Mouse (Mus musculus): ENCODE data around the gene Tgfbr1. TPM values are rescaled to one million over a fixed set of nuclear protein-coding genes. Genes with fewer than 3 reads are reported as not detected.

Tgfbr1 gene
- polyA plus RNA-seq, 1 experiment from 2014 or later, result 48.6 TPM

DNA sequence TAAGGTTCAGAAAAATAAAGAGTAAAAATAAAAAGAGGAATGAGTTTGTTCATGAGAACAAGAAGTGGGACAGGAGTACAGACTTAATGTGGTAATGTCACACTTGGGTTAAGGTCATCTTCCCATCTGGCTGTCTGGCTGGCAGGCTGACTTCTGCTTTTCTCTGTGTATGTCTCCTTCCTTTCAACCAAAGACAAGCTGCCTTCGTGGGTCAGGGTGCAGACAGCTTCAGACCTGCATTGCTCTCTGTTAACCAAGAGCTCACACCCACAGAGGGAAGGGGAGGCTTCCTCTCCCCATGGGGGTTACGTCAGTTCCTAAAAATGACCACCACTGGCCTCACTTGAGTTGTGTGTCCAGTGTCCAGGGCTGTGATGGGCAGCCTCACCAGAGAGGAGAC, 37.6 kb upstream of the Tgfbr1 start:
- Histone ChIP-seq H3K27ac (replicated peaks; ENCODE audit: low read depth, low read length) (no peak overlapping the region), H3K9me3 (ENCODE audit: control insufficient read depth, low read length) (no peaks in the 10 kb centered on the region), H3K9ac (ENCODE audit: low read depth, low read length) (no peak overlapping the region), H3K36me3 (ENCODE audit: control insufficient read depth, insufficient read depth, low read length) (no peaks in the 10 kb centered on the region), H3K4me2 (ENCODE audit: low read depth, low read length) (no peak overlapping the region), H3K27me3 (replicated peaks; ENCODE audit: control insufficient read depth, insufficient read depth, low read length) (no peaks in the 10 kb centered on the region), H3K4me3 (ENCODE audit: low read depth, low read length) (no peak overlapping the region), H3K4me1 (ENCODE audit: control insufficient read depth, insufficient read depth, low read length) (no peaks in the 10 kb centered on the region; the same call in 1 of the 2 replicates)
- DNase-seq (ENCODE audit: low spot score), result no peak
- no peak for ATAC-seq (ENCODE audit: low read depth)
- 75% methylated on average over 2 of the region's 2 CpGs for WGBS

DNA sequence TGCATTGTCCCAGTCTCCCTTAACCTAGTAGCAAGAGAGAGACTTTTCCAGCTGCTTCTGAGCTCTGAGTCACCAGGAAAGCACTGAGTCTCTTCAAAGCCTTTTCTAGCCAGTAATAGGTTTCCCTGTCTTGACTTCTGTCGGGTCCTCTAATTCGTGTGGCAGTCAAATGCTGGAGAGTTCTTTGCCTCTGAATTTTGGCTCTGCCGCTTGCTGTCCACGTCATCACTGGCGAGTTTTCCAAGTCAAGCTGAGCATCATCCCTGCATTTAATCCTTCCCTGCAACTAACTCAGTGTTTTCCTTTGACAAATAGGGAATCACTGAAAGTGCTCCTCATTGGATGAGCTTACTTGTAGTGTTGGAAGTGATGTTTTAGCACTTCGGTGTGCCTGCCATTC, 36.6 kb upstream of the Tgfbr1 start:
- ATAC-seq (ENCODE audit: low read depth) (no peak), DNase-seq (ENCODE audit: low spot score) (no peak)
- Histone ChIP-seq H3K36me3 (ENCODE audit: control insufficient read depth, insufficient read depth, low read length) (no peaks in the 10 kb centered on the region), H3K9ac (ENCODE audit: low read depth, low read length) (no peak overlapping the region), H3K9me3 (ENCODE audit: control insufficient read depth, low read length) (no peaks in the 10 kb centered on the region), H3K27ac (replicated peaks; ENCODE audit: low read depth, low read length) (no peak overlapping the region), H3K4me3 (ENCODE audit: low read depth, low read length) (no peak overlapping the region), H3K4me2 (ENCODE audit: low read depth, low read length) (no peak overlapping the region), H3K27me3 (replicated peaks; ENCODE audit: control insufficient read depth, insufficient read depth, low read length) (no peaks in the 10 kb centered on the region), H3K4me1 (ENCODE audit: control insufficient read depth, insufficient read depth, low read length) (no peaks in the 10 kb centered on the region; the same call in 1 of the 2 replicates)
- 71% methylated on average over 6 of the region's 6 CpGs for WGBS

DNA sequence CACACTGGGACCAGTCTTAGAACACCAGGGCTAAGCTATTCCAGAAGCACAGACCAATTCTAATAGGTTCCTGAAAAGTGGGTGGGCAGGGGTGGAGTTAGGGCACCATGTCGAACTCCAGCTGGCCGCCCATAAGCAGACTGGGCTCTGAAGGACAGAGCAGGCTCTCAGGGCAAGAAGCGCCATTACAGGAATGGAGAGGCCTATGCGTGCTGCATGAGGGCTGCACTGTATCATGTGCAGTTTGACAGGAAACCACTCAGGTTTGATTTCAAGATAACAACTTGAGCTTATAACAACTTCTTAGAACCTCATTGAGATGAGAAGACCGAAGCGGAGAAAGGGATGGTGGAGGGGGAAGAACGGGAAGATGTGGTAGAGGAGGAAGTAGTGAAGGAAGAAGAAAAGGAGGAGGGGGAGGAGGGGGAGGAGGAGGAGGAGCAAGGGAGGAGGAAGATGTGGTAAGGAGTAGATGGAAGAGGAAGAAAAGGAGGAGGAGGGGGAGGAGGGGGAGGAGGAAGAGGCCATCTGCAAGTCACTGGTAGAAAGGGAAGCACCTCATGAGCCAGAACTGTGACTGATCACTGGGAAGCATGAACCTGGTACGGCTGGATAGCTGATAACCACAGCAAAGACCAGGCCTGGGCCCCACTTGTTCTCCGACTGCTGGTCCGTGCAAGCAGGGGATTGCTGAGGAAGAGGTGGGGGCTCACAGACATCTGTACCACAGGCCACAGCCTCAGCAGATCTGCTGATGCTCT, 33.3 kb upstream of the Tgfbr1 start:
- Histone ChIP-seq H3K9ac (ENCODE audit: low read depth, low read length) (no peak overlapping the region), H3K27ac (replicated peaks; ENCODE audit: low read depth, low read length) (no peak overlapping the region), H3K4me2 (ENCODE audit: low read depth, low read length) (no peak overlapping the region), H3K9me3 (ENCODE audit: control insufficient read depth, low read length) (no peaks in the 10 kb centered on the region), H3K27me3 (replicated peaks; ENCODE audit: control insufficient read depth, insufficient read depth, low read length) (no peaks in the 10 kb centered on the region), H3K36me3 (ENCODE audit: control insufficient read depth, insufficient read depth, low read length) (no peaks in the 10 kb centered on the region), H3K4me3 (ENCODE audit: low read depth, low read length) (no peak overlapping the region), H3K4me1 (ENCODE audit: control insufficient read depth, insufficient read depth, low read length) (no peaks in the 10 kb centered on the region)
- 81% methylated on average over 10 of the region's 10 CpGs for WGBS
- ATAC-seq (ENCODE audit: low read depth), result no peak
- no peak for DNase-seq (ENCODE audit: low spot score)

DNA sequence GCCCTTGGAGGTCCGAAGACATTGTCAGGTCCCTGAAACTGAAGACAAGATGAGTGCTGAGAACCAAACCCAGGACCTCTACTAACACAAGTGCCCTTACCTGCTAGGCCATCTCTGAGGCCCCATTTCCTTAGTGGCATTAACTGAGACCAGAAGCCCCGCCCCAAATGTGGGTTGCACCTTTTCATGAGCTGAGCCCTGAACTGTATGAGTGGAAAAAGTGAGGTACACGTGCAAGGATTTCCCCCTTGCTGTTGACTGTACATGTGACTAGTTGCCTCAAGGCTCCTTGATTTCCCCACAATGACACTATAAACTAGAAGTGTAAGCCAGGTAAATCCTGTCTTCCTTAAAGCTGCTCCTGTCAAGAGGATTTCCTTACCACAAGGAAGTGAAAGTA, 30.7 kb upstream of the Tgfbr1 start:
- no peak for ATAC-seq (ENCODE audit: low read depth)
- H3K27me3 ChIP-seq (replicated peaks; ENCODE audit: control insufficient read depth, insufficient read depth, low read length), result no peaks in the 10 kb centered on the region
- no peaks in the 10 kb centered on the region for H3K4me1 ChIP-seq (ENCODE audit: control insufficient read depth, insufficient read depth, low read length)
- no peaks in the 10 kb centered on the region for H3K9me3 ChIP-seq (ENCODE audit: control insufficient read depth, low read length)
- H3K36me3 ChIP-seq (ENCODE audit: control insufficient read depth, insufficient read depth, low read length), result no peaks in the 10 kb centered on the region
- H3K9ac ChIP-seq (ENCODE audit: low read depth, low read length), result no peak overlapping the region
- no peak overlapping the region for H3K4me3 ChIP-seq (ENCODE audit: low read depth, low read length)
- no peak for DNase-seq (ENCODE audit: low spot score)
- no peak overlapping the region for H3K4me2 ChIP-seq (ENCODE audit: low read depth, low read length)
- no peak overlapping the region for H3K27ac ChIP-seq (replicated peaks; ENCODE audit: low read depth, low read length)
- WGBS, result 79% methylated on average over 3 of the region's 3 CpGs

DNA sequence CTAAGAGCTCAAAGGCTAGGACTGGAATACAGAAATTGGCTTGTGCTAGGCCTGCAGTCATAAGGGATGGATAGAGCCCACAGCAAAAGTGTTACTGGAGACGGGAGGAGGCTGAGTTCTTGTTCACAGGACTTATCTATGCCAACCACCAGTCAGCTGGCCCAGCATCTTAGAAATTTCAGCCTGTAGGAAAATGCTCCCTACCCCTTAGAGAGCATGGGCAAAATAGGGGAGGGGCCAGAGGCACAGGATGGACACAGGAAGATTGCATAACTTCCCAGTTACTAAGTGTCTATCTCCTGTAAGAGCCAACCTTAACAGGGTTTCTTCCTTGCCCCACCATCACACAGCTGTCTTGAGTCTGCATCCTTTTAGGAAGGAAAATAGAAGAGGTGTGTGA, 28.8 kb upstream of the Tgfbr1 start:
- Histone ChIP-seq H3K9me3 (ENCODE audit: control insufficient read depth, low read length) (no peaks in the 10 kb centered on the region), H3K4me1 (ENCODE audit: control insufficient read depth, insufficient read depth, low read length) (no peaks in the 10 kb centered on the region), H3K4me2 (ENCODE audit: low read depth, low read length) (no peak overlapping the region), H3K36me3 (ENCODE audit: control insufficient read depth, insufficient read depth, low read length) (no peaks in the 10 kb centered on the region), H3K27me3 (replicated peaks; ENCODE audit: control insufficient read depth, insufficient read depth, low read length) (no peaks in the 10 kb centered on the region), H3K27ac (replicated peaks; ENCODE audit: low read depth, low read length) (no peak overlapping the region), H3K9ac (ENCODE audit: low read depth, low read length) (no peak overlapping the region), H3K4me3 (ENCODE audit: low read depth, low read length) (no peak overlapping the region)
- DNase-seq (ENCODE audit: low spot score), result no peak
- 71% methylated on average over 1 of the region's 1 CpGs for WGBS
- ATAC-seq (ENCODE audit: low read depth), result no peak

DNA sequence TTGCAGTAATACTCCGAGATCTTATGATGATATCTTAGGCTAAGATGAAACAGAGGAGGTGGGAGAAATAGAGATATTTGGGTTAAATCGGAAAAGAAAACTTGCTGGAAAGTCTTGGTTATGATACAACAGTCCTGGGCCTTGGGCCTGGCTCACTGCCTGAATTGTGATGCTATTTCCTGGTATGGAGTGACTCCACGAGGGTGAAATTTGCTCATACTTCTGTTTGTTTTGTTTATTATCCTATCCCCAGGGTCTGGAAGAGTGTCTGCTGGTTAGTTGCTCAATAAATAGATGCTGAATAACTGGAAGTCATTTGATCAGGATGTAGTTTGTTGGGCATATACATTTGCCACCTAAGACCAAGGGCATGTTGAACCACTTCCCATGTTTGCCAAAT, 25.2 kb upstream of the Tgfbr1 start:
- Histone ChIP-seq H3K9me3 (ENCODE audit: control insufficient read depth, low read length) (no peaks in the 10 kb centered on the region), H3K27ac (replicated peaks; ENCODE audit: low read depth, low read length) (no peak overlapping the region), H3K9ac (ENCODE audit: low read depth, low read length) (no peak overlapping the region), H3K27me3 (replicated peaks; ENCODE audit: control insufficient read depth, insufficient read depth, low read length) (no peaks in the 10 kb centered on the region), H3K4me2 (ENCODE audit: low read depth, low read length) (no peak overlapping the region), H3K4me3 (ENCODE audit: low read depth, low read length) (no peak overlapping the region), H3K4me1 (ENCODE audit: control insufficient read depth, insufficient read depth, low read length) (no peaks in the 10 kb centered on the region), H3K36me3 (ENCODE audit: control insufficient read depth, insufficient read depth, low read length) (no peaks in the 10 kb centered on the region)
- ATAC-seq (ENCODE audit: low read depth) (no peak), DNase-seq (ENCODE audit: low spot score) (no peak)
- 72% methylated on average over 3 of the region's 3 CpGs for WGBS

DNA sequence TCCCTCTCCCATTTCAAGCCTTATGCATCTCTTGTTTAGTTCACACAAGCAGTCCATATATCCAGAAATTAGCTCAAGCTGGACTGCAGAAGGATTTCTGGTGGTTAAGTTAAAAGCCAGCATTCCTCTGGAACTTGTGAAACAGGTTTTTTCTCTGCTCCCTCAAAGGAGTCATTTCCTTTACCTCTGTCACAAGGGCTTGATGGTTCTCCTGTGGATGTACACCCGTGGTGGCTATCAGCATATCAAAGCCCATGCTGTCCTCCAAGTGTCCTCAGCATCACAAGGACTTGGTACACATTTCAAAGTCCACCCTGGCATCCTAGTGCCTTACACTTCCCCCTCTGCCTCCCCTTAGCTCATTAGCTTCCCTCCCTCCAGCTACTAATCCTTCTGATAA, 23.7 kb upstream of the Tgfbr1 start:
- peak; percentile 60 for DNase-seq (ENCODE audit: low spot score)
- Histone ChIP-seq H3K9me3 (ENCODE audit: control insufficient read depth, low read length) (no peaks in the 10 kb centered on the region), H3K4me3 (ENCODE audit: low read depth, low read length) (no peak overlapping the region), H3K27ac (replicated peaks; ENCODE audit: low read depth, low read length) (no peak overlapping the region), H3K4me2 (ENCODE audit: low read depth, low read length) (no peak overlapping the region), H3K36me3 (ENCODE audit: control insufficient read depth, insufficient read depth, low read length) (no peaks in the 10 kb centered on the region), H3K9ac (ENCODE audit: low read depth, low read length) (no peak overlapping the region), H3K27me3 (replicated peaks; ENCODE audit: control insufficient read depth, insufficient read depth, low read length) (no peaks in the 10 kb centered on the region), H3K4me1 (ENCODE audit: control insufficient read depth, insufficient read depth, low read length) (no peaks in the 10 kb centered on the region)
- ATAC-seq (ENCODE audit: low read depth), result peak; percentile 37; the same call in 1 of the 2 replicates
- WGBS, result 5% methylated on average over 1 of the region's 1 CpGs

DNA sequence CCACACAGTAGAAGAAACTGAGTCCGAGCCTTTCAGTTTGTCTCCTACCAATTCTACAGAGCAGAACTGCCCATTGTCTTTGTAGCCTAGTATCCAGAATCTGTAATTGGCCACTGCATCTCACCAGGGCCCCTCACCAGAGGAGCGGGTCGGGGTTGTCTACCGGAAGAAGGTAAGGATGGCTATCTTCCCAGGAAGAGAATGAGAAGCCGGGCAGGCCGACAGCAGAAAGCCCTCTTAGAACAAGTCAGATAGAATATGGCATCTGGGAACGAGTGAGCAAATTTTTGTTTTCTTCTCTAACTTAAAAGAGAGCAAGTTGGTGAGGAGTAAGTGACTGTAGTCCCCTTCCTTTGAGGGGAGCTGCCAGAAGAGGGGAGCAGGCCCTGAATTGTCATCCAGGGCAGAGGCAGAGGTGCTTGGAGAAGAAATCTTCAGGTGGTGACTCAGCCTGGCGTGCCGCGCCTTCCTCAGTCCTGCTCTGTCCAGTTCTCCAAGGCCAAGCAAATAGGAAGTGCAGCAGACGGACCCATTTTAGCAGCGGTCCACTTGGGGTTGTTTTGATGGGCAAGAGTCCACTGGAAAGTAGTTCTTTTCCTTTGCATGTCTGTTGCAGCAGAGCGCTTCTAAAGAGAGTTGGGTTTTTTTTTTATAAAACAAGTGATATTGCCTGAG, 22.5 kb upstream of the Tgfbr1 start:
- DNase-seq (ENCODE audit: low spot score) (no peak), ATAC-seq (ENCODE audit: low read depth) (no peak)
- Histone ChIP-seq H3K4me2 (ENCODE audit: low read depth, low read length) (no peak overlapping the region), H3K36me3 (ENCODE audit: control insufficient read depth, insufficient read depth, low read length) (no peaks in the 10 kb centered on the region), H3K4me3 (ENCODE audit: low read depth, low read length) (no peak overlapping the region), H3K9ac (ENCODE audit: low read depth, low read length) (no peak overlapping the region), H3K27ac (replicated peaks; ENCODE audit: low read depth, low read length) (no peak overlapping the region), H3K9me3 (ENCODE audit: control insufficient read depth, low read length) (no peaks in the 10 kb centered on the region), H3K27me3 (replicated peaks; ENCODE audit: control insufficient read depth, insufficient read depth, low read length) (no peaks in the 10 kb centered on the region), H3K4me1 (ENCODE audit: control insufficient read depth, insufficient read depth, low read length) (no peaks in the 10 kb centered on the region)
- WGBS, result 90% methylated on average over 13 of the region's 13 CpGs

Data from embryonic facial prominence, embryonic 14.5 days (tissue).